Mouse (Mus musculus) bone marrow, adult 2 months (tissue): ENCODE measurements at regions not wholly inside any gene's neighbourhood (a gene's known extent, or its start where the extent isn't known, plus 50 kb on each side); places are given as distances from the start of the nearest gene placed in this dataset.

ENCODE experiments used
- H3K27ac ChIP-seq: fragments of 200-500 bp; 2 replicates; pipeline ENCODE4 v1.5.1; 2012; ENCODE audit warnings: low read depth, mild to moderate bottlenecking, control low read depth, inconsistent platforms, low read length; ENCODE audit not compliant: control insufficient read depth, poor library complexity, insufficient read depth
- H3K4me1 ChIP-seq: fragments of 200-500 bp; 2 replicates; pipeline ENCODE4 v1.6.1; 2011; ENCODE audit warnings: low read length; ENCODE audit not compliant: control insufficient read depth, insufficient read depth
- H3K4me3 ChIP-seq: fragments of 200-500 bp; replicated peaks from 2 replicates; pipeline ENCODE3; 2011; ENCODE audit warnings: mild to moderate bottlenecking, low read depth, low read length, control low read depth; ENCODE audit not compliant: control insufficient read depth
- CTCF ChIP-seq: fragments of 200-500 bp; IDR thresholded peaks from 2 replicates; pipeline ENCODE4 v1.5.1; 2011; ENCODE audit warnings: low read length, control low read depth; ENCODE audit not compliant: control insufficient read depth, insufficient read depth
- POLR2A ChIP-seq: fragments of 200-500 bp; IDR thresholded peaks from 2 replicates; pipeline ENCODE4 v1.6.1; 2011; ENCODE audit warnings: low read depth, mild to moderate bottlenecking, control low read depth, low read length, borderline replicate concordance; ENCODE audit not compliant: control insufficient read depth
- WGBS: fragments of 180-500 bp; shearing (Covaris S2); methylation state at CpG from one replicate; pipeline ENCODE4 v1.1.7; 2018; 5-methylcytosine and 5-hydroxymethylcytosine counted together

- Histone ChIP-seq H3K4me3 (no peak overlapping the region), H3K4me1 (no peaks in the 10 kb centered on the region), H3K27ac (no peak overlapping the region)
- WGBS: 82% methylated on average over 12 of the region's 12 CpGs
- TF ChIP-seq CTCF (no peak), POLR2A (no peak)
Observed at GRCm38 (mm10) chr1:35527750-35528476, 540.3 kb upstream of the Hs6st1 start.

- no peak for TF ChIP-seq POLR2A
- no peak for TF ChIP-seq CTCF
- Histone ChIP-seq H3K4me3 (no peak overlapping the region), H3K4me1 (no peaks in the 10 kb centered on the region), H3K27ac (no peak overlapping the region)
Observed at GRCm38 (mm10) chr1:35535470-35535869, 532.7 kb upstream of the Hs6st1 start.

- no peak overlapping the region for H3K4me3 ChIP-seq
- no peaks in the 10 kb centered on the region for H3K4me1 ChIP-seq
- no peak overlapping the region for H3K27ac ChIP-seq
- 73% methylated on average over 5 of the region's 5 CpGs for WGBS
- TF ChIP-seq CTCF (no peak), POLR2A (no peak)
Observed at GRCm38 (mm10) chr1:35536276-35536675, 531.9 kb upstream of the Hs6st1 start.

GRCm38 (mm10) chr1:35548845-35549244 is 519.4 kb upstream of the Hs6st1 start:
- H3K27ac ChIP-seq: no peak overlapping the region
- H3K4me1 ChIP-seq: no peaks in the 10 kb centered on the region
- H3K4me3 ChIP-seq: no peak overlapping the region
- TF ChIP-seq POLR2A (no peak), CTCF (no peak)
- 37% methylated on average over 3 of the region's 3 CpGs for WGBS

GRCm38 (mm10) chr1:35551503-35551902 is 516.7 kb upstream of the Hs6st1 start:
- 79% methylated on average over 1 of the region's 1 CpGs for WGBS
- TF ChIP-seq CTCF (no peak), POLR2A (no peak)
- Histone ChIP-seq H3K4me3 (no peak overlapping the region), H3K27ac (no peak overlapping the region), H3K4me1 (no peaks in the 10 kb centered on the region)

DNA sequence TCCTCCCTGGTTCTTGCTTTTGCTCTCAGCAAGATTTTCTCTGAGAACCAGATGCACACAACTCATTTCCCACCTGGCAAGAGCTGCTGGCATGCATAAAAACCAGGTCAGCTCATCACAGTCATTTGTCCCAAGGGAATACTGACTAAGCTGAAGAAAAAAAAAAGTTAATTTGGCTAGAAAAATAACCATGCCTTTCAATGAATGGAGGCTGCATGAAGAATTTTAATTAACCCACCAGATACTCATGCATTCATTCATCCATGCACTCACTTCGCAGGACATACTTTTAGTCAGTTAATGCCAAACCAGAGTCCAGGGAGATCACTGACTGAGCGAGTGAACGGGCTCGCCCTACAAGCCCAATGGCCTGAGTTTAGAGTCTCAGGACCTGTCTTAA is 505.4 kb upstream of the Hs6st1 start:
- WGBS: 73% methylated on average over 4 of the region's 4 CpGs
- Histone ChIP-seq H3K4me3 (no peak overlapping the region), H3K4me1 (no peaks in the 10 kb centered on the region), H3K27ac (no peak overlapping the region)
- no peak for TF ChIP-seq POLR2A
- TF ChIP-seq CTCF: no peak

- WGBS: 65% methylated on average over 1 of the region's 1 CpGs
- no peak overlapping the region for H3K27ac ChIP-seq
- TF ChIP-seq POLR2A: no peak
- no peaks in the 10 kb centered on the region for H3K4me1 ChIP-seq
- no peak overlapping the region for H3K4me3 ChIP-seq
Observed at GRCm38 (mm10) chr1:35575203-35575602, 493.0 kb upstream of the Hs6st1 start.

DNA sequence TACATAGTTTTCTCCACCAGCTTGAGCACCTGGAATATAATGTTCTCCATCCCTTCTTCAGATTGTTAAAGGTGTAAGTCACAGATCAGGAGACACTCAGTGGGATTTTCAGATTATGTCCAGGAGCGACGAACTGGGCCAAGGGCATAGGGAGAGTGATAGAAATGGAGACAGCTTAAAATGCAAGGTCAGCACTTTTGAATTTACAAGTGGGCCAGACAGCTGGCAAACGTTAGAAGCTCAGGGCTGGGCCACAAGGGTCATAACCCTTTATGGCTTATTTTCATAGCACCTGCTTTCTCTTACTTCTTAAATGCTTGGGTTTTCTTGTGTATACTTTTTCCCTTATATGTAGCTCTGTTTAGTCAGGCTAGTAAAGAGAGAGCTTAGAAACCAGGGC is 488.8 kb upstream of the Hs6st1 start:
- 76% methylated on average over 3 of the region's 3 CpGs for WGBS
- no peak for TF ChIP-seq POLR2A
- no peak for TF ChIP-seq CTCF
- Histone ChIP-seq H3K4me1 (no peaks in the 10 kb centered on the region), H3K27ac (no peak overlapping the region), H3K4me3 (no peak overlapping the region)

- Histone ChIP-seq H3K27ac (no peak overlapping the region), H3K4me3 (no peak overlapping the region), H3K4me1 (no peaks in the 10 kb centered on the region)
- 58% methylated on average over 4 of the region's 4 CpGs for WGBS
- TF ChIP-seq POLR2A: no peak
- TF ChIP-seq CTCF: no peak
Observed at GRCm38 (mm10) chr1:35579992-35580391, 488.2 kb upstream of the Hs6st1 start.

GRCm38 (mm10) chr1:35580474-35580873 is 487.7 kb upstream of the Hs6st1 start:
- Histone ChIP-seq H3K27ac (no peak overlapping the region), H3K4me1 (no peaks in the 10 kb centered on the region), H3K4me3 (no peak overlapping the region)
- no peak for TF ChIP-seq CTCF
- no peak for TF ChIP-seq POLR2A
- WGBS: 33% methylated on average over 3 of the region's 3 CpGs
